Mouse (Mus musculus) layer of hippocampus, postnatal 14 days (tissue): ENCODE measurements at regions not wholly inside any gene's neighbourhood (a gene's known extent, or its start where the extent isn't known, plus 50 kb on each side); places are given as distances from the start of the nearest gene placed in this dataset.

ENCODE experiments used
- DNase-seq, 2 experiments: peaks; one replicate each; pipeline ENCODE4 v3.0.0; 2021 to 2022; ENCODE audit warnings: low spot score in 2 of 2, mixed read lengths in 1 of 2

GRCm38 (mm10) chr5:62339958-62340597 lies 425.9 kb downstream of the Arap2 start:
- DNase-seq: peak in 1 of 2 experiments; percentile 3

DNA sequence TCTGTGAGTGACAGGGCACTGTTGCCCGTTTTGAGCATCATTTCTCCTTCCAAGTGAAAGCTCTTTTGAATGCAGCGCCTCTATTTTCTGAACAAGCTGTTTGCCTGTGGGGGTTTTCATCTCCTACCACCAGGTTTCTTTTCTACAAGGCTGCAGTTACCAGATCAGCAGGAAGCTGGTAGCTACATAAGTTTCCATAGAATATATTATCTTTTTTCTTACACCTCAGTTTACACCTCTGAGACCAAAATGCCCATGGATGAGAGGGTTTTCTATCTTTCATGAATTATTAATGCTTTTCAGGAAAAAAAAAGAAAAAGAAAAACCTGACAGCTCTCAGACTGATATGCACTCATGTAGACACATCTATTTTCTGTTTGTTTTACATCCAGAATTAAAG lies 445.3 kb downstream of the Arap2 start:
- DNase-seq: no peak

DNA sequence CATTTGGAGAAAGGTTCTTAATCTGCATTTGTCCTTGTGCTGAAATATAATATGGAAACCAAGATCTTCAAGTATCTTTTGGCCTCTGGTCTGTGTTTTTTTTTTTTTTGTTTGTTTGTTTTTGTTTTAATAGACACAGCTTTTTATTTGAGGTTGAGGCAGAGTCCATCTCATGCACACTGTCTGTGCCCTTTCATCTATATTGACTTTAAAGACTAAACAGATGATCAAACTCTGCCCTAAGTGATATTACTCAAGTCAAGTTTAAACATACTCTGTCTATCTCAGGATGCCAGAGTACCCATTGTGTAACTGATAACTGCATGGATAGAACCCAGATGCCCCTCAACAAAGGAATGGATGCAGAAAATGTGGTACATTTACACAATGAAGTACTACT lies 460.4 kb downstream of the Arap2 start:
- DNase-seq: no peak

GRCm38 (mm10) chr5:62296858-62297257 lies 469.1 kb downstream of the Arap2 start:
- DNase-seq: no peak
